Mouse (Mus musculus): ENCODE results near the gene Pole2. TPM values are rescaled to one million over a fixed set of nuclear protein-coding genes. Genes with fewer than 3 reads are reported as not detected.

Pole2 gene
- total and polyA plus RNA-seq, 2 experiments from 2014 or later, result 1.4 to 3.6 TPM

GRCm38 (mm10) chr12:69157107-69157506 is 70.9 kb downstream of the Pole2 start:
- DNase-seq (ENCODE audit: low spot score) (no peak), ATAC-seq (ENCODE audit: low FRiP score) (no peak)
- TF ChIP-seq CTCF (IDR thresholded peaks at IDR 0.05), result no peak
- H3K4me3 ChIP-seq (ENCODE audit: low read depth, low read length), result no peak overlapping the region
- no peaks in the 10 kb centered on the region for H3K27me3 ChIP-seq (ENCODE audit: insufficient read depth, low read length)
- no peak overlapping the region for H3K9ac ChIP-seq (replicated peaks; ENCODE audit: low read length, poor library complexity, severe bottlenecking)
- H3K4me2 ChIP-seq (ENCODE audit: low read depth, low read length, poor library complexity, severe bottlenecking), result no peak overlapping the region
- no peaks in the 10 kb centered on the region for H3K9me3 ChIP-seq (ENCODE audit: low read length)
- 97% methylated on average over 2 of the region's 2 CpGs for WGBS
- H3K36me3 ChIP-seq (ENCODE audit: insufficient read depth, low read length), result peaks cover 4% of the 10 kb centered on the region; the same call in 1 of the 2 replicates
- no peak overlapping the region for H3K27ac ChIP-seq (ENCODE audit: low read depth, low read length)
- no peaks in the 10 kb centered on the region for H3K4me1 ChIP-seq (ENCODE audit: insufficient read depth, low read length)

GRCm38 (mm10) chr12:69156436-69156835 is 71.6 kb downstream of the Pole2 start:
- Histone ChIP-seq H3K4me3 (ENCODE audit: low read depth, low read length) (no peak overlapping the region), H3K27ac (ENCODE audit: low read depth, low read length) (no peak overlapping the region), H3K9ac (replicated peaks; ENCODE audit: low read length, poor library complexity, severe bottlenecking) (no peak overlapping the region), H3K4me1 (ENCODE audit: insufficient read depth, low read length) (no peaks in the 10 kb centered on the region), H3K36me3 (ENCODE audit: insufficient read depth, low read length) (peaks cover 4% of the 10 kb centered on the region; the same call in 1 of the 2 replicates), H3K9me3 (ENCODE audit: low read length) (no peaks in the 10 kb centered on the region), H3K27me3 (ENCODE audit: insufficient read depth, low read length) (no peaks in the 10 kb centered on the region), H3K4me2 (ENCODE audit: low read depth, low read length, poor library complexity, severe bottlenecking) (no peak overlapping the region)
- ATAC-seq (ENCODE audit: low FRiP score) (no peak), DNase-seq (ENCODE audit: low spot score) (no peak)
- no peak for TF ChIP-seq CTCF (IDR thresholded peaks at IDR 0.05)
- WGBS, result 85% methylated on average over 4 of the region's 4 CpGs

- H3K4me3 ChIP-seq (ENCODE audit: low read depth, low read length), result no peak overlapping the region
- no peak for TF ChIP-seq CTCF (IDR thresholded peaks at IDR 0.05)
- H3K36me3 ChIP-seq (ENCODE audit: insufficient read depth, low read length), result peaks cover 4% of the 10 kb centered on the region; the same call in 1 of the 2 replicates
- no peak for ATAC-seq (ENCODE audit: low FRiP score)
- H3K27ac ChIP-seq (ENCODE audit: low read depth, low read length), result no peak overlapping the region
- no peak overlapping the region for H3K9ac ChIP-seq (replicated peaks; ENCODE audit: low read length, poor library complexity, severe bottlenecking)
- H3K27me3 ChIP-seq (ENCODE audit: insufficient read depth, low read length), result no peaks in the 10 kb centered on the region
- H3K4me1 ChIP-seq (ENCODE audit: insufficient read depth, low read length), result no peaks in the 10 kb centered on the region
- 85% methylated on average over 2 of the region's 2 CpGs for WGBS
- no peaks in the 10 kb centered on the region for H3K9me3 ChIP-seq (ENCODE audit: low read length)
- H3K4me2 ChIP-seq (ENCODE audit: low read depth, low read length, poor library complexity, severe bottlenecking), result no peak overlapping the region
- no peak for DNase-seq (ENCODE audit: low spot score)
These were observed 72.1 kb downstream of the Pole2 start for GRCm38 (mm10) chr12:69155923-69156322.

Small RNA genes lying within 50 kb of the gene (microRNA-seq; reads per million reads assigned to microRNA genes)
- gene Gm47287 (ENCODE audit: borderline number of aligned reads) (not detected), gene Gm47295 (ENCODE audit: borderline number of aligned reads) (1.3 reads per million)

Other genes starting within 250 kb of the Pole2 start
- 145 and 151 TPM in 2 replicates for gene Rps29, start 69.0 kb downstream of the Pole2 start, total RNA-seq (2014; rRNA removed)
- gene Rps29, start 69.0 kb downstream of the Pole2 start, polyA plus RNA-seq (2015; fragmentation: Nextera tagmentation; extraction: Ambion mirVana), result 1,280 and 1,361 TPM in 2 replicates
- 0.24 and 1.6 TPM in 2 replicates for gene Lrr1, start 59.4 kb downstream of the Pole2 start, total RNA-seq (2014; rRNA removed)
- gene Lrr1, start 59.4 kb downstream of the Pole2 start, polyA plus RNA-seq (2015; fragmentation: Nextera tagmentation; extraction: Ambion mirVana), result 1.2 and 1.3 TPM in 2 replicates
- gene Rpl36al, start 44.1 kb downstream of the Pole2 start, total RNA-seq (2014; rRNA removed), result 117 and 148 TPM in 2 replicates
- gene Rpl36al, start 44.1 kb downstream of the Pole2 start, polyA plus RNA-seq (2015; fragmentation: Nextera tagmentation; extraction: Ambion mirVana), result 352 and 392 TPM in 2 replicates
- gene Mgat2, start 44.0 kb downstream of the Pole2 start, total RNA-seq (2014; rRNA removed), result 54.6 and 59.0 TPM in 2 replicates
- 41.5 and 41.9 TPM in 2 replicates for gene Mgat2, start 44.0 kb downstream of the Pole2 start, polyA plus RNA-seq (2015; fragmentation: Nextera tagmentation; extraction: Ambion mirVana)
- 0.38 and 4.0 TPM in 2 replicates for gene Gm49383, start 31.1 kb downstream of the Pole2 start, total RNA-seq (2014; rRNA removed)
- 5.3 and 5.4 TPM in 2 replicates for gene Gm49383, start 31.1 kb downstream of the Pole2 start, polyA plus RNA-seq (2015; fragmentation: Nextera tagmentation; extraction: Ambion mirVana)
- gene Dnaaf2, start 29.8 kb downstream of the Pole2 start, total RNA-seq (2014; rRNA removed), result 5.0 and 6.1 TPM in 2 replicates
- 8.0 and 9.4 TPM in 2 replicates for gene Dnaaf2, start 29.8 kb downstream of the Pole2 start, polyA plus RNA-seq (2015; fragmentation: Nextera tagmentation; extraction: Ambion mirVana)
- gene Gm49384, start 23.9 kb downstream of the Pole2 start, total RNA-seq (2014; rRNA removed), result 1.2 TPM in 1 of 2 replicates, not detected in the other
- gene Gm49384, start 23.9 kb downstream of the Pole2 start, polyA plus RNA-seq (2015; fragmentation: Nextera tagmentation; extraction: Ambion mirVana), result 2.5 and 2.9 TPM in 2 replicates
- gene Klhdc1, start 13.0 kb upstream of the Pole2 start, total RNA-seq (2014; rRNA removed), result 8.5 TPM in 2 replicates
- gene Klhdc1, start 13.0 kb upstream of the Pole2 start, polyA plus RNA-seq (2015; fragmentation: Nextera tagmentation; extraction: Ambion mirVana), result 18.1 and 25.6 TPM in 2 replicates
- 303 and 373 TPM in 2 replicates for gene Klhdc2, start 68.5 kb upstream of the Pole2 start, total RNA-seq (2014; rRNA removed)
- gene Klhdc2, start 68.5 kb upstream of the Pole2 start, polyA plus RNA-seq (2015; fragmentation: Nextera tagmentation; extraction: Ambion mirVana), result 259 and 266 TPM in 2 replicates
- gene Nemf, start 129.0 kb upstream of the Pole2 start, total RNA-seq (2014; rRNA removed), result 24.0 and 40.8 TPM in 2 replicates
- gene Nemf, start 129.0 kb upstream of the Pole2 start, polyA plus RNA-seq (2015; fragmentation: Nextera tagmentation; extraction: Ambion mirVana), result 63.9 and 69.6 TPM in 2 replicates
- 122 TPM in 2 replicates for gene Arf6, start 144.0 kb upstream of the Pole2 start, total RNA-seq (2014; rRNA removed)
- gene Arf6, start 144.0 kb upstream of the Pole2 start, polyA plus RNA-seq (2015; fragmentation: Nextera tagmentation; extraction: Ambion mirVana), result 34.9 and 42.0 TPM in 2 replicates
- not detected in 2 replicates for gene Gm9887, start 144.3 kb upstream of the Pole2 start, total RNA-seq (2014; rRNA removed)
- gene Gm9887, start 144.3 kb upstream of the Pole2 start, polyA plus RNA-seq (2015; fragmentation: Nextera tagmentation; extraction: Ambion mirVana), result 0.90 and 1.0 TPM in 2 replicates

All from midbrain, postnatal 0 days (tissue).